Mouse (Mus musculus): ENCODE measurements around the gene Gdf3. TPM values are rescaled to one million over a fixed set of nuclear protein-coding genes. Genes with fewer than 3 reads are reported as not detected.
A peak's percentile ranks its signal among the peaks of the same experiment; 100 is the strongest.
"Not testable (repeated sequence)": the region's sequence is repeated elsewhere in the genome, so short reads cannot be mapped to it uniquely, and the experiment has no call there.

The Gdf3 gene
- polyA plus RNA-seq (2015; fragmentation: Nextera tagmentation; extraction: Ambion mirVana) = not detected in 2 replicates

GRCm38 (mm10) chr6:122609771-122610170, at the start of gene Gdf3:
Gene Gdf3 (minus strand): TSS chr6:122610087.
- Histone ChIP-seq H3K27ac (no peak within 1 kb of the TSS), H3K9me3 (replicated peaks; ENCODE audit: low read length) (no peaks in the 10 kb centered on the region), H3K27me3 (ENCODE audit: insufficient read depth, low read length) (no peaks in the 10 kb centered on the region), H3K36me3 (ENCODE audit: insufficient read depth, low read length) (no peaks in the 10 kb centered on the region), H3K9ac (ENCODE audit: low read depth, low read length) (no peak within 1 kb of the TSS), H3K4me1 (replicated peaks; ENCODE audit: insufficient read depth, low read length) (no peaks in the 10 kb centered on the region), H3K4me2 (ENCODE audit: low read length) (no peak within 1 kb of the TSS), H3K4me3 (replicated peaks; ENCODE audit: low read depth, low read length) (no peak within 1 kb of the TSS)
- no peak for TF ChIP-seq CTCF (IDR thresholded peaks at IDR 0.05; ENCODE audit: low read depth)
- no peak for ATAC-seq (replicated peaks; ENCODE audit: low FRiP score, low read depth)
- 64% methylated on average over 14 of the region's 14 CpGs for WGBS
- no peak for DNase-seq (ENCODE audit: low spot score)

GRCm38 (mm10) chr6:122659567-122659966, 49.7 kb upstream of the Gdf3 start:
- TF ChIP-seq CTCF (IDR thresholded peaks at IDR 0.05; ENCODE audit: low read depth) = no peak
- Histone ChIP-seq H3K4me3 (replicated peaks; ENCODE audit: low read depth, low read length) (no peak overlapping the region), H3K4me1 (replicated peaks; ENCODE audit: insufficient read depth, low read length) (no peaks in the 10 kb centered on the region), H3K9me3 (replicated peaks; ENCODE audit: low read length) (no peaks in the 10 kb centered on the region), H3K4me2 (ENCODE audit: low read length) (no peak overlapping the region), H3K27me3 (ENCODE audit: insufficient read depth, low read length) (0 out of 2 replicates have a peak, but pooled peaks cover 3% of the 10 kb centered on the region), H3K27ac (no peak overlapping the region), H3K36me3 (ENCODE audit: insufficient read depth, low read length) (no peaks in the 10 kb centered on the region), H3K9ac (ENCODE audit: low read depth, low read length) (no peak overlapping the region)
- ATAC-seq (replicated peaks; ENCODE audit: low FRiP score, low read depth) (no peak), DNase-seq (ENCODE audit: low spot score) (peak; percentile 81)
- WGBS = 12% methylated on average over 7 of the region's 7 CpGs

GRCm38 (mm10) chr6:122657630-122658029, 47.7 kb upstream of the Gdf3 start:
- no peak for DNase-seq (ENCODE audit: low spot score)
- Histone ChIP-seq H3K4me1 (replicated peaks; ENCODE audit: insufficient read depth, low read length) (no peaks in the 10 kb centered on the region), H3K27me3 (ENCODE audit: insufficient read depth, low read length) (0 out of 2 replicates have a peak, but pooled peaks cover 3% of the 10 kb centered on the region), H3K9me3 (replicated peaks; ENCODE audit: low read length) (no peaks in the 10 kb centered on the region), H3K4me3 (replicated peaks; ENCODE audit: low read depth, low read length) (no peak overlapping the region), H3K27ac (no peak overlapping the region), H3K9ac (ENCODE audit: low read depth, low read length) (no peak overlapping the region), H3K36me3 (ENCODE audit: insufficient read depth, low read length) (no peaks in the 10 kb centered on the region), H3K4me2 (ENCODE audit: low read length) (no peak overlapping the region)
- no peak for ATAC-seq (replicated peaks; ENCODE audit: low FRiP score, low read depth)
- 79% methylated on average over 5 of the region's 5 CpGs for WGBS
- TF ChIP-seq CTCF (IDR thresholded peaks at IDR 0.05; ENCODE audit: low read depth) = no peak

- 80% methylated on average over 6 of the region's 6 CpGs for WGBS
- Histone ChIP-seq H3K9me3 (replicated peaks; ENCODE audit: low read length) (no peaks in the 10 kb centered on the region), H3K27ac (no peak overlapping the region), H3K9ac (ENCODE audit: low read depth, low read length) (no peak overlapping the region), H3K4me2 (ENCODE audit: low read length) (no peak overlapping the region), H3K36me3 (ENCODE audit: insufficient read depth, low read length) (no peaks in the 10 kb centered on the region), H3K4me1 (replicated peaks; ENCODE audit: insufficient read depth, low read length) (no peaks in the 10 kb centered on the region), H3K27me3 (ENCODE audit: insufficient read depth, low read length) (no peaks in the 10 kb centered on the region), H3K4me3 (replicated peaks; ENCODE audit: low read depth, low read length) (no peak overlapping the region)
- ATAC-seq (replicated peaks; ENCODE audit: low FRiP score, low read depth) = no peak
- no peak for DNase-seq (ENCODE audit: low spot score)
- no peak for TF ChIP-seq CTCF (IDR thresholded peaks at IDR 0.05; ENCODE audit: low read depth)
Measured at GRCm38 (mm10) chr6:122654301-122654700, 44.4 kb upstream of the Gdf3 start.

GRCm38 (mm10) chr6:122650398-122650980, 40.6 kb upstream of the Gdf3 start:
- ATAC-seq (replicated peaks; ENCODE audit: low FRiP score, low read depth) (no peak), DNase-seq (ENCODE audit: low spot score) (no peak)
- H3K9ac ChIP-seq (ENCODE audit: low read depth, low read length) = no peak overlapping the region
- H3K4me3 ChIP-seq (replicated peaks; ENCODE audit: low read depth, low read length) = no peak overlapping the region
- 56% methylated on average over 5 of the region's 5 CpGs for WGBS
- H3K4me1 ChIP-seq (replicated peaks; ENCODE audit: insufficient read depth, low read length) = no peaks in the 10 kb centered on the region
- no peak for TF ChIP-seq CTCF (IDR thresholded peaks at IDR 0.05; ENCODE audit: low read depth)
- no peak overlapping the region for H3K27ac ChIP-seq
- H3K36me3 ChIP-seq (ENCODE audit: insufficient read depth, low read length) = no peaks in the 10 kb centered on the region
- H3K4me2 ChIP-seq (ENCODE audit: low read length) = no peak overlapping the region
- no peaks in the 10 kb centered on the region for H3K27me3 ChIP-seq (ENCODE audit: insufficient read depth, low read length)
- H3K9me3 ChIP-seq (replicated peaks; ENCODE audit: low read length) = no peaks in the 10 kb centered on the region

- Histone ChIP-seq H3K27ac (no peak overlapping the region), H3K4me1 (replicated peaks; ENCODE audit: insufficient read depth, low read length) (no peaks in the 10 kb centered on the region), H3K9me3 (replicated peaks; ENCODE audit: low read length) (no peaks in the 10 kb centered on the region), H3K4me3 (replicated peaks; ENCODE audit: low read depth, low read length) (no peak overlapping the region), H3K27me3 (ENCODE audit: insufficient read depth, low read length) (no peaks in the 10 kb centered on the region), H3K36me3 (ENCODE audit: insufficient read depth, low read length) (no peaks in the 10 kb centered on the region), H3K4me2 (ENCODE audit: low read length) (no peak overlapping the region), H3K9ac (ENCODE audit: low read depth, low read length) (no peak overlapping the region)
- no peak for TF ChIP-seq CTCF (IDR thresholded peaks at IDR 0.05; ENCODE audit: low read depth)
- WGBS = 73% methylated on average over 3 of the region's 3 CpGs
- DNase-seq (ENCODE audit: low spot score) (no peak), ATAC-seq (replicated peaks; ENCODE audit: low FRiP score, low read depth) (no peak)
Measured at GRCm38 (mm10) chr6:122649903-122650302, 40.0 kb upstream of the Gdf3 start.

- H3K4me2 ChIP-seq (ENCODE audit: low read length); H3K4me1 ChIP-seq (replicated peaks; ENCODE audit: insufficient read depth, low read length); ATAC-seq (replicated peaks; ENCODE audit: low FRiP score, low read depth); DNase-seq (ENCODE audit: low spot score); H3K4me3 ChIP-seq (replicated peaks; ENCODE audit: low read depth, low read length); H3K36me3 ChIP-seq (ENCODE audit: insufficient read depth, low read length); H3K27ac ChIP-seq; H3K27me3 ChIP-seq (ENCODE audit: insufficient read depth, low read length); H3K9me3 ChIP-seq (replicated peaks; ENCODE audit: low read length); H3K9ac ChIP-seq (ENCODE audit: low read depth, low read length): not testable (repeated sequence)
- 91% methylated on average over 19 of the region's 21 CpGs for WGBS
Measured at GRCm38 (mm10) chr6:122644196-122644595, 34.3 kb upstream of the Gdf3 start.

- H3K4me2 ChIP-seq (ENCODE audit: low read length) = not testable (repeated sequence)
Measured at GRCm38 (mm10) chr6:122637566-122637965, 27.7 kb upstream of the Gdf3 start.

More at GRCm38 (mm10) chr6:122637566-122637965, 27.7 kb upstream of the Gdf3 start:
- not testable (repeated sequence) for H3K9ac ChIP-seq (ENCODE audit: low read depth, low read length); DNase-seq (ENCODE audit: low spot score); H3K9me3 ChIP-seq (replicated peaks; ENCODE audit: low read length); H3K36me3 ChIP-seq (ENCODE audit: insufficient read depth, low read length); ATAC-seq (replicated peaks; ENCODE audit: low FRiP score, low read depth); H3K27me3 ChIP-seq (ENCODE audit: insufficient read depth, low read length); H3K4me3 ChIP-seq (replicated peaks; ENCODE audit: low read depth, low read length); H3K27ac ChIP-seq; H3K4me1 ChIP-seq (replicated peaks; ENCODE audit: insufficient read depth, low read length)
- 50% methylated on average over 4 of the region's 4 CpGs for WGBS
